Mouse (Mus musculus) lung, postnatal 36 days (tissue): Measurements from ENCODE around the gene Ankrd17.
A peak's percentile ranks its signal among the peaks of the same experiment; 100 is the strongest.
"Not testable (repeated sequence)": the region's sequence is repeated elsewhere in the genome, so short reads cannot be mapped to it uniquely, and the experiment has no call there.

Experiments used
- DNase-seq: peaks from one replicate; pipeline ENCODE4 v3.0.0; 2022; ENCODE audit warnings: mixed read lengths

The Ankrd17 gene

GRCm38 (mm10) chr5:90332478-90332877 lies 33.9 kb downstream of the Ankrd17 start:
- no peak for DNase-seq

GRCm38 (mm10) chr5:90331071-90331470 lies 35.3 kb downstream of the Ankrd17 start:
- peak; percentile 65 for DNase-seq

DNA sequence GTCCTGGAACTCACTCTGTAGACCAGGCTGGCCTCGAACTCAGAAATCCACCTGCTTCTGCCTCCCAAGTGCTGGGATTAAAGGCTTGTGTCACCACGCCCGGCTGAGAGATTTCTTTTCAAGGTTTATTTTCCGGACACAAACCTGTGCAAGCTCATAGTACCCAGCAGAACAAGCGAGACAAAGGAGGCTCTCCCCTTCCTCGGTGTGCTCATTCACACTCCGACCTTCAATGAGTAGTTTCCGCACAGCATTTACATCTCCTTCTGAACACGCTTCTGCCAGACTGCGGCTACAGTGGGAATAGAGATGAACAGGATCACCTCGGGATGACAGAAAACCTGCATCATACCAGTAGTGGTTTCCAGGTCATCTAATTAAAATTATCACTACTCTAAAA lies 68.0 kb downstream of the Ankrd17 start:
- no peak for DNase-seq

DNA sequence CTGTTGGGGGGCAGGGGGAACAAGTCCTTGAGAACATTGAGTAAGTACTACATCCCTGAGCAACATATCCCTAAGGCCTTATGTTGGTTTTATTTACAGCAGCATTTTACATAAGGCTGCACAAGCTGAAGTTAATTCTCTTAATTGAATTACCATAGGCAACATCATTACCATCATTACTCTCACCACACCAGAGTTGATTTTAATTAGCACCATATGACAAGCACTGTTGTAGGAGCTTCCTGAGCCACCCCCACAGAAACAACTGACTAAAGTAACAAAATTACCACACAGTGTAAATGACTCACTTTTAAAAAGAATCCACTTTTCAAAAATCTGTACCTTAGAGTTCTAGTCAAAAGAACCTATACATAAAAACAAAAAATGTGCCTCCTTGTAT lies 76.5 kb downstream of the Ankrd17 start:
- no peak for DNase-seq

DNA sequence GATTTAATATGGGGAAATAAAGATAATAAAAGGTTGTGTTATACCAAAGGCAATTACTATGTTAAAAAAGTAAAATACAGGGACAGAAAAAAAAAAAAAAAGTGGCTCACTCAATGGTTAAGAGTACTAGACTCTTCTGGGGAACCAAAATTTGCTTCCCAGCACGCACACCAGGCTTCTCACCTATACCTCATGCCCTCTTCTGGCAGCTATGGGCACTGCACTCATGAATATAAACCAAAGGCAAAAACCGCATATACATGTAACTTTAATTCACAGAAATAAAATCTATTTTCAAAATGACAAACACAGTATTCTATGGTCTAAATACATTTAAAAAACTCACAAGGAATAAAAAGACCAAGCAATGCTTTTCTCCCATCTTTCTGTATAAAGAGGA lies 79.8 kb downstream of the Ankrd17 start:
- peak; percentile 73 for DNase-seq

DNA sequence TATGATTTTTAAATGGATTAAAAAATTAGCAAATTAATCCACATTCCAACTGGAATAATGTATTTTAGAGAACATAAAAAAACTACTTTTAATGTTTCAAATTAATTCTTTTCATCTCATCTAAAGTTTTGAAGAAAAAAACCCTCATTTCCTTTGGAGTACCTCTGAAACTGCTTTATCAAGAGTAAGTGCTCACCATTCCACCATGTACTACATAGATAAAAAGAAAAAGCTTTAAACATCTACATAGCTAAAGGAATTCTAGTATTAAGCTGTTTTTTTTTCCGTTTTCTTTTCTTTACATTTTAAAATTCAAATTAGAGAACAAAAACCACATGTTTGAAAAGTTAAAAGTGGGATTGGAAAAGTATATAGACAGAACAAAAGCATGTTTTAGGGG lies 86.3 kb downstream of the Ankrd17 start:
- DNase-seq = no peak

DNA sequence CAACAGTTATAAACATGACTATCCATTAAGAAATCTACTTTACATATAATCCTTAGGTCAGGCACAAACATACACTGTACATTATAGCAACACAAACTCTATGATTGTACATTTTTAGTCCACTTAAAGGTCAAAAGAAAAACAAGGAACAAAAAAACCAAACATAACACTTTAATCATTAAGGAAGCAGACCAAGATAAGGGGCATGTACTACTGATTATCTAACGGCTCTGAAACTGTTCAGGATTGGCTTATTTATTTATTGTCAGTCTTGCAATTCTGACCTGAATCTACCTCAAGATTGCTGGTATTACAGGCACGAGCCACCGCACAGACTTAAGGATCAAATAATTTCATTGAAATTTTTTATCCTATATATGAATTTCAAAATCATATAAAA lies 87.0 kb downstream of the Ankrd17 start:
- DNase-seq = no peak

DNA sequence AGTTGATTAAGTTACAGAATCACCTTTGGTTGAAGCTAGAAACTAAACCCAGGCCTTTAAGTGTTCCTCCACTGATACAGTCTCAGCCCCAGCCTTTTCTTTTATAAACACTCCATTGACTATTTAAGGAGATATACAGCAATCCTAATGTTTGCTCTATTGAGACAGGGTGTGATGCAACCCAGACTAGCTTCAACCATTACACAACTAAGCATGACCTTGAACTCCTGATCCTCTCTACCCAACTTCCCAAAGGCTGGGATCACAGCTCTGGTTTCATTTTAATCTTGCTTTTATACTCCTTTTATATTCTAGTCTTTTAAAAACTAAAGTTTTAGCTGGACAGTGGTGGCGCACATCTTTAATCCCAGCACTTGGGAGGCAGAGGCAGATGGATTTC lies 88.9 kb downstream of the Ankrd17 start:
- DNase-seq = peak; percentile 10

GRCm38 (mm10) chr5:90274806-90275205 lies 91.6 kb downstream of the Ankrd17 start:
- DNase-seq = no peak

- DNase-seq = not testable (repeated sequence)
These were observed 104.1 kb downstream of the Ankrd17 start for GRCm38 (mm10) chr5:90262230-90262629.

DNA sequence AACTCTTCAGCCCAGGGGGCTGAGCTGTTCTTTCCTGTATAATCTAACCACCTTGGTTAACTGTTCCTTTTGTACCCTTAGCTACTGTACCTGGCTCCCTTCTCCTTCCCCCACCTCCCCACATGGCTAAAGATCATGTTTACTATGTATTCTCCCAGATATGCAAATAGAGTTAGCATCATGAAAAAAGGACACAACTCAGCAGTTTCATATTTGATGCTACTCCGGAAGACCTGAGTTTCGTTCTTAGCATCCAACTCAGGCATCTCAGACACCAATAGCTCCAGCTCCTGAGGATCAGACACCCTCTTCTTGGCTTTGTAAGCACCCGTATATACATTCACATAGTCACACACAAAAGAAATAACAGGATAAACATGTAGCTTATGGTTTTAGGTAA lies 109.4 kb downstream of the Ankrd17 start:
- no peak for DNase-seq

DNA sequence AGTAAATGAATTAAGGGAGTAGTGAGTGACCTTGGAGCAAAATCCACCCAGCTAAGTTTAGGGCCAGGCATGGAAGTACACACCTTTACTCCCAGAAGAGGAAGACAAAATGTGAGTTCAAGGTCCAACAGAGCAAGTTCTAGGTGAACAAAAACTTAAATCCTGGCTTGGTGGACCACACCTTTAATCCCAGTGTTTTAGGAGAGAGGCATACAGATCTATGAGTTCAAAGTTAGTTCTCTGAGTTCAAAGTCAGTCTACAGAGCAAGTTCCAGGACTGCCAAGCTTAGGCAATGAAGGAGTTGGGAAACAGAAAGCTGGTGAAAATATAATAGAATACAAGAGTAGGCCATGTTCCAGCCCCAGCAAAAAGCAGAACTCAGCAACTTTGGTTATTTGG lies 118.9 kb downstream of the Ankrd17 start:
- DNase-seq = no peak

DNA sequence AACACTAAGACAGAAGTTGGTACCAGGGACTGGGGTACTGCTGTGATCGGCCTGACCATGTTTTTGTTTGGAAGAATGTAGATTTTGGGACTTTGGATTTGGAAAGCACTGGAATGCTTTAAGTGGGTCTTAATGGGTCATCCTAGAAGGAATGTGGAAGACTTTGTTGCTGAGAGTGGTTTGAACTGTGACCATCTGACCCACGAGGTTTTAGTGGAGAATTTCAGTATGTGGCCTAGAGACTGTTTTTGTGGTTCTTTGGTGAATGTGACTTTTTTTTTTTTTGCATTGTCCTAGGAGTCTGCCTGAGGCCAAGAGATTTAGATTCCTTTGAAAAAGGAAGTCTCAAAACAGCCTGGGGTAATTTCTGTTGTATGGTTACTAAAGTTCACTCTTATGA lies 119.4 kb downstream of the Ankrd17 start:
- no peak for DNase-seq

DNA sequence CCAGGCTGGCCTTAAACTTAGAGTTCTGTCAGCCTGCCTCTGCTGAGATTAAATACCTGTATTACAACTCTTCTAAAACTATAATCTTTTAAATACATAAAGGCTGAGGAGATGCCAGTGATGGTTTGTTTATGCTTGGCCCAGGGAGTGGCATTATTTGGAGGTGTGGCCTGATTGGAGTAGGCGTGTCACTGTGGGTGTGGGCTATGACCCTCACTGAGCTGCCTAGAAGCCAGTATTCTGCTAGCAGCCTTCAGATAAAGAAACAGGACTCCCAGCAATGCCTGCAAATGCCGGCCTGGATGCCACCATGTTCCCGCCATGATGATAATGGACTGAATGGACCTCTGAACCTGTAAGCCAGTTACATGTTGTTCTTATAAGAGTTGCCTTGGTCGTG lies 119.8 kb downstream of the Ankrd17 start:
- DNase-seq = peak; percentile 8

DNA sequence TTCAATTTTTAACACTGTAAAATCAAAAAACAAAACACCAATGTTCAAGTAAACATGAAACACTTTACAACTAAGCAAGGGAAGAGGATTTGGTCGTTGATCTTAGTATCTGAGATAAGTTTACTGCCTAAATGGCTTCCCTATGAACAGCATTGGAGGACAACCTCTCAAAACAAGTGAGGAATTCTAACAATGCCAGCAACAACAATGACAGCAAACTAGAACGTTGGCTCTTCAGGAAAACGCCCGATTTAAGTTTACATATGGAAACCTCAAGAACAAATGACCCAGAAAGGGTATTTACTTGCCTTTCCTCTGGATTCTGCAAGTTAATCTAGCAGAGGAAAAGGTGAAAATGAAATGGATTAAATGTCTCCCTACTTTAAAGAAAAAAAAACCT lies 121.0 kb downstream of the Ankrd17 start:
- no peak for DNase-seq

GRCm38 (mm10) chr5:90235217-90235616 lies 131.2 kb downstream of the Ankrd17 start:
- peak; percentile 5 for DNase-seq

DNA sequence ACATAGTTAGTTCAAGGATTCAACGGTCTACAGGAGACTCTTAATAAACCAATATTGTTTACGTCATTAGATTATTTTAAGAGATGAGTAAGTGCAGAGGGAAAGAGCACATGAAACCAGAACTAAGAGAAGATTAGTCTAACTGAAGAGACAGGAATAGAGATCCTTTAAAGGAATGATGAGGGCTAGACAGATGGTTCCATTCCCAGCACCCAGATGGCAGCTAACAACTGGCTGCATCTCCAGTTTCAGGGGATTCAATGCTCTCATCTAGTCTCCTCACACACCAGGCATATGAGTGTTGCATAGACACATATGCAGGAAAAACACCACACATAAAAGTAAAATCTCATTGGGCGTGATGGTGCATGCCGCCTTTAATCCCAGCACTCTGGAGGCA lies 133.1 kb downstream of the Ankrd17 start:
- no peak for DNase-seq

DNA sequence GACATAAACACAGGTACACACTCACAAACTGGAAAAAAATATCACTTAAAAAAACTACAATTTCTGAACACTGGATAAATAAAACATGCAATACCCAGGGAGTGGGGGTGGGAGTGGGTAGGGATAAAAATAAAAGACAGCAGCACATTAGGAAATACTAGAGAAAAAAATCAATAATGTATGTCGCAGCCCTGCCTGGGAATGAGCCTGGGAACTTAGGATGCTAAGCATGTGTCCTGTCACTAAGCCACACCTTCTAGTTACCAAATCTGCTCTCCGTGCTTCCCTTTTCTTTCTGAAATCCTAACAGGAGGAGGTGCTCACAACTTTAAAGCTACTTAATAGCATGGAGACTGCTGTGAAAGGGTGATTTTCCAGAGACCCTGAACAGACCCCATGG lies 136.6 kb downstream of the Ankrd17 start:
- no peak for DNase-seq

DNA sequence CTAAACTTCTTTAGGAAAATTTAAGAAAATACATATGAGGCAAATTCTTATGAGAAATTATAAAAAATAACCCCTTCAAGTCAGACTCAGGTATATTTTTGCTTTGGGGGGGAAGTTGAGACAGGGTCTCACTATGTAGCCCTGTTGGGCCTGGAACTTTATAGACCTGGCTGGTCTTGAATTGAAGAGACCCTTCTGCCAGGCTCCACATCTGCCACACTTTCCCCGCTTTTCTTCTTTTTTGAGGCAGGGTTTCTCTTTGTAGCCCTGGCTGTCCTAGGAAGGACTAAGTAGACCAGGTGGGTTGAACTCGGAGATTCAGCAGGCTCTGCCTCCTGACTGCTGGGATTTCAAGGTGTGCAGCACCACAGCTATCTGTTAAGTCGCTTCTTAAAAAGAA lies 139.7 kb downstream of the Ankrd17 start:
- no peak for DNase-seq

DNA sequence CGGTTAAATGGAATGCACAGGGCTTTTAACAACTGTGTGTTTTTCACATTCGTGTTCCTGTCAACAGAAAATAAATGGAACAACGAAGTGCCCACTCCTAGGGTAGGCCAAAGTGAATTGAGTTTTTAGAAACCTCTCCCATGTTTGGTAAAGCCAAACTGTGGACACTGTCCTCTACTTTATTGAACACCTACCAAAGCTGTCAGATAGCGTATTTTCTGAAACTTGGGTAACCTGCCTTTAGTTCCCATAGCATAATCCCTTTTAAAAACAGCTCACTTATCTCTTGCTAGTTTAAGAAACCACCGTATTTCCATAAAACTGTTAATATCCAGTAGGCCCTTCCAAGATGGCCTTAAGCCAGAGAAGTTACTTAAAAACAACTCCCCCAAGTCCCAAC lies 141.6 kb downstream of the Ankrd17 start:
- no peak for DNase-seq

GRCm38 (mm10) chr5:90223534-90224381 lies 142.6 kb downstream of the Ankrd17 start, which contains the start of gene Cox18:
Gene Cox18, minus strand, starts transcription at chr5:90224001.
- peak; percentile 100 for DNase-seq

DNA sequence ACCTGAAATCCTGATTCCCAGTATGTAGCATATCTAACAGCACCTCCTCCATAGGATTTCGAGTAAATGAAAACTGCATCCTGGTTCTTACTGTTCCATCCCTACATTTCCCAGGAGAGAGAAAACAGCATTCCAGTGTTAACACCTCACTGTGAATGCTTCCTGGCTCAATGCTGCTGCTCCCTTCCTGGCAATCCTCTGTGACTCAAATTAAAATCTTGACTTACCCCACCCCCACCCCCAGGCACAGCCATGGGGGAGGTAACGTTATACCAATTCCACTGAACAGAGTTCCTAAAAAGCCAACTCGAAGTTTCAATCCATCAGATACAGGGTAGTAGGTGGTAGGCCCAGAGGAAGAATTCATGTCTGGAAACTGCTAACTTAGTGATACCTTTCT lies 143.4 kb downstream of the Ankrd17 start:
- DNase-seq = no peak

GRCm38 (mm10) chr5:90217791-90218190 lies 148.6 kb downstream of the Ankrd17 start:
- DNase-seq = no peak

DNA sequence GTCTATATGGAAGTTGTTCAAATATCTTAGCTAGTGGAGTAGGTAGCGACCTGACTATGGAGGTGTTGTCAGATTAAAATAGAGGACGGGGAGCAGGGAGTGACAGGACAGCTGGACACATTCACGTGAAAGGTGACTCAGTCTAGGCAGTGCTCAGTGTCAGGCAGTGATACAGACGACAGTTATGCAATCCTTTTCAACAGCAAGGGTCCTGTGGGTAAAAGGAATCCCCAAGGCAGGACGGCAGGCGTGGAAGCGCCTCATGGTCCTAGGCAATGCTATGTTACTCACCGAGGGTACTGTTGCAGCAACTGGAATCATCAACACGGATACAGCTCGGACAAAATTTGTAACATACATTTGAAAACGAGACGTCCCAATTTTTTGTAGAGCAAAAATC lies 149.2 kb downstream of the Ankrd17 start:
- DNase-seq = no peak

DNA sequence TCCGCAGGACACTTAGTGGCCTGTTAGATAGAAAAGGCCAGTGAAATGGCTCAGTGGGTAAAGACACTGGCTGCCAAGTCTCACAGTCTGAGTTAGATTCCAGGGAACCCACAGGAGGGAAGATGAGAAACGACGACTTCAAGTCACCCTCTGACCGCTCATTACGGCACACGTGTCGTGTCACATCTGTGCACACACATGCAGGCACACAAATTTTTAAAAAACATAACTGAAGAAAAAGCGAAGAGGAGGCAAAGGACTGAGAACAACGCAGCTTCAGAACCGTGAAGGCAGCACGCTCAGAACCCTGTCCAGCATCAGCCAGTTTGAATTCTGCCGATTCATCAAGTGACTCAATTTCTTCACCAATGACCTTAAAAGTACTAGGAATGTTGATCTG lies 153.0 kb downstream of the Ankrd17 start:
- no peak for DNase-seq
